Mouse (Mus musculus) adipocyte (in vitro differentiated cells): ENCODE results near the gene Olfr1333.
A peak's percentile ranks its signal among the peaks of the same experiment; 100 is the strongest.
"Not testable (repeated sequence)": the region's sequence is repeated elsewhere in the genome, so short reads cannot be mapped to it uniquely, and the experiment has no call there.

ENCODE experiments used
- DNase-seq: peaks from one replicate; pipeline ENCODE4 v3.0.0-alpha.2; 2016; ENCODE audit warnings: low spot score

Olfr1333 gene

GRCm38 (mm10) chr4:118836179-118836578 lies at the start of gene Olfr1333:
Olfr1333 (minus strand) TSS chr4:118836279.
- no peak for DNase-seq

GRCm38 (mm10) chr4:118867566-118867965 lies 31.5 kb upstream of the Olfr1333 start:
- DNase-seq = no peak

GRCm38 (mm10) chr4:118864349-118864748 lies 28.3 kb upstream of the Olfr1333 start, which contains the start of gene Olfr1331:
Olfr1331 (plus strand) TSS chr4:118864649.
- DNase-seq = no peak

- DNase-seq = peak; percentile 6
Measured at GRCm38 (mm10) chr4:118862704-118863103, 26.6 kb upstream of the Olfr1333 start.

- no peak for DNase-seq
Measured at GRCm38 (mm10) chr4:118861791-118862190, 25.7 kb upstream of the Olfr1333 start.

GRCm38 (mm10) chr4:118818921-118819320 lies 17.2 kb downstream of the Olfr1333 start:
- DNase-seq = no peak

- no peak for DNase-seq
Measured at GRCm38 (mm10) chr4:118809844-118810243, 26.2 kb downstream of the Olfr1333 start, which contains the start of gene Olfr1335. Olfr1335 (minus strand) TSS chr4:118809944.

- not testable (repeated sequence) for DNase-seq
Measured at GRCm38 (mm10) chr4:118792796-118793195, 43.3 kb downstream of the Olfr1333 start.

GRCm38 (mm10) chr4:118782486-118782885 lies 53.6 kb downstream of the Olfr1333 start, which contains the start of gene Olfr1337:
Olfr1337 (minus strand) TSS chr4:118782586.
- DNase-seq = no peak
